Mouse (Mus musculus) embryonic fibroblast, embryonic 13.5 days (primary cell): ENCODE measurements around the gene Dcaf8.

Experiments
- CTCF ChIP-seq: IDR thresholded peaks from 2 replicates; pipeline ENCODE4 v1.5.1; 2011; ENCODE audit warnings: mild to moderate bottlenecking, control low read depth, low read length, moderate library complexity, borderline replicate concordance; ENCODE audit not compliant: insufficient read depth
- POLR2A ChIP-seq: IDR thresholded peaks from 2 replicates; pipeline ENCODE4 v1.6.1; 2011; ENCODE audit warnings: low read depth, mild to moderate bottlenecking, control low read depth, low read length, moderate library complexity

DNA sequence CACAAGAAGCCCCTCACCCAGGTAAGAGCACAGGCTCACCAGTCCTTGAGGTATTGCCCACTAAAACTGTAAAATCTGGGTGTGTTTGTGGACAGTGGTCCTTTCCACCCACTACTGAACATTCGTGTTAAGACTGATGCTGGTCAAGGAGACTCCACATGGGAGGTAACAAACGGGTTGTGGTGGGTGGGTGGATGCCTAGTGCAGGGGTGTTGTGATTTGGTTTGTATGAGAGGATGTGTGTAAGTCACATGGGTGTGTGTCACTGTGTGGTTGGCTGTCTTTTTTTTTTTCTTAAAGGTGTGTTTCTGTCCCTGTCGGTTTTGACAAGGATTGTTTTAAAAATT, 57.8 kb downstream of the Dcaf8 start:
- TF ChIP-seq CTCF = no peak
- TF ChIP-seq POLR2A = no peak; the same call in 1 of the 2 replicates
